Mouse (Mus musculus) heart, embryonic 13.5 days (tissue): ENCODE measurements around the gene Nav1. TPM values are rescaled to one million over a fixed set of nuclear protein-coding genes. Genes with fewer than 3 reads are reported as not detected.

Experiments used
- ATAC-seq: fragments of 200-750 bp; cut with Nextera tagmentation; 2 replicates; pipeline ENCODE4 v1.8.0; 2017; ENCODE audit warnings: moderate TSS enrichment; ENCODE audit not compliant: insufficient number of reproducible peaks, low FRiP score, low TSS enrichment; ENCODE audit errors: extremely low read depth
- H3K27ac ChIP-seq: fragments of 300-500 bp; sonication (generic); replicated peaks from 2 replicates; pipeline ENCODE4 v1.5.1; 2015; ENCODE audit warnings: moderate library complexity, mild to moderate bottlenecking, inconsistent platforms
- H3K27me3 ChIP-seq: fragments of 300-500 bp; sonication (generic); replicated peaks from 2 replicates; pipeline ENCODE4 v1.6.1; 2015; ENCODE audit warnings: mild to moderate bottlenecking, inconsistent platforms
- H3K36me3 ChIP-seq: fragments of 300-500 bp; sonication (generic); 2 replicates; pipeline ENCODE4 v1.6.1; 2015; ENCODE audit warnings: mild to moderate bottlenecking, inconsistent platforms
- H3K4me1 ChIP-seq: fragments of 300-500 bp; sonication (generic); 2 replicates; pipeline ENCODE4 v1.6.1; 2015; ENCODE audit warnings: inconsistent platforms
- H3K4me2 ChIP-seq: fragments of 300-500 bp; sonication (generic); 2 replicates; pipeline ENCODE4 v1.6.1; 2015; ENCODE audit warnings: inconsistent platforms, mild to moderate bottlenecking, moderate library complexity
- H3K4me3 ChIP-seq: fragments of 300-500 bp; sonication (generic); 2 replicates; pipeline ENCODE4 v1.5.1; 2015; ENCODE audit warnings: moderate library complexity, mild to moderate bottlenecking, inconsistent platforms
- H3K9ac ChIP-seq: fragments of 300-500 bp; sonication (generic); 2 replicates; pipeline ENCODE4 v1.6.1; 2015; ENCODE audit warnings: inconsistent platforms, mild to moderate bottlenecking, moderate library complexity
- H3K9me3 ChIP-seq: fragments of 300-500 bp; sonication (generic); 2 replicates; pipeline ENCODE4 v1.6.1; 2016; ENCODE audit warnings: inconsistent platforms
- WGBS: fragments of 180-500 bp; shearing (Covaris S2); methylation state at CpG from one replicate; pipeline ENCODE4 v1.1.7; 2015; ENCODE audit warnings: mixed read lengths; 5-methylcytosine and 5-hydroxymethylcytosine counted together
- polyA plus RNA-seq: library from polyadenylated mRNA; unstranded; fragments of >200 nt; fragmentation: Nextera tagmentation; extraction: Ambion mirVana; gene quantifications from 2 replicates; pipeline ENCODE4 v1.2.1, GENCODE M21; 2015

The Nav1 gene
- polyA plus RNA-seq, 1 experiment from 2014 or later = 25.6 TPM

GRCm38 (mm10) chr1:135633884-135634283 lies 26.8 kb upstream of the Nav1 start:
- H3K36me3 ChIP-seq = peaks cover 3% of the 10 kb centered on the region; the same call in 1 of the 2 replicates
- no peak for ATAC-seq
- 73% methylated on average over 2 of the region's 2 CpGs for WGBS
- no peaks in the 10 kb centered on the region for H3K9me3 ChIP-seq
- H3K4me2 ChIP-seq = no peak overlapping the region
- H3K27me3 ChIP-seq = no peaks in the 10 kb centered on the region
- H3K4me3 ChIP-seq = no peak overlapping the region
- no peak overlapping the region for H3K9ac ChIP-seq
- no peak overlapping the region for H3K27ac ChIP-seq
- peaks cover 61% of the 10 kb centered on the region for H3K4me1 ChIP-seq

GRCm38 (mm10) chr1:135633478-135633877 lies 26.4 kb upstream of the Nav1 start:
- peaks cover 7% of the 10 kb centered on the region; the same call in 1 of the 2 replicates for H3K36me3 ChIP-seq
- H3K27ac ChIP-seq = no peak overlapping the region
- no peaks in the 10 kb centered on the region for H3K27me3 ChIP-seq
- H3K9me3 ChIP-seq = no peaks in the 10 kb centered on the region
- no peak overlapping the region for H3K4me2 ChIP-seq
- 73% methylated on average over 4 of the region's 4 CpGs for WGBS
- H3K9ac ChIP-seq = no peak overlapping the region
- H3K4me3 ChIP-seq = no peak overlapping the region
- H3K4me1 ChIP-seq = peaks cover 59% of the 10 kb centered on the region
- no peak for ATAC-seq

GRCm38 (mm10) chr1:135632199-135632598 lies 25.1 kb upstream of the Nav1 start:
- no peak overlapping the region for H3K4me3 ChIP-seq
- H3K4me1 ChIP-seq = peaks cover 46% of the 10 kb centered on the region
- H3K27ac ChIP-seq = peak overlapping the region; percentile 76; the same call in 1 of the 2 replicates
- ATAC-seq = no peak
- H3K9ac ChIP-seq = no peak overlapping the region
- WGBS = 67% methylated on average over 1 of the region's 1 CpGs
- peak overlapping the region; percentile 31; the same call in 1 of the 2 replicates for H3K4me2 ChIP-seq
- peaks cover 12% of the 10 kb centered on the region; the same call in 1 of the 2 replicates for H3K36me3 ChIP-seq
- H3K9me3 ChIP-seq = no peaks in the 10 kb centered on the region
- no peaks in the 10 kb centered on the region for H3K27me3 ChIP-seq

- WGBS = 23% methylated on average over 8 of the region's 8 CpGs
- Histone ChIP-seq H3K4me1 (peaks cover 40% of the 10 kb centered on the region), H3K4me3 (no peak overlapping the region), H3K27ac (peak overlapping the region; percentile 76), H3K9me3 (no peaks in the 10 kb centered on the region), H3K36me3 (peaks cover 12% of the 10 kb centered on the region; the same call in 1 of the 2 replicates), H3K9ac (no peak overlapping the region), H3K4me2 (peak overlapping the region; percentile 31; the same call in 1 of the 2 replicates), H3K27me3 (no peaks in the 10 kb centered on the region)
- peak; percentile 44; the same call in 1 of the 2 replicates for ATAC-seq
Observed at GRCm38 (mm10) chr1:135631515-135631914, 24.4 kb upstream of the Nav1 start.

- 73% methylated on average over 5 of the region's 5 CpGs for WGBS
Observed at GRCm38 (mm10) chr1:135629846-135630245, 22.8 kb upstream of the Nav1 start.

GRCm38 (mm10) chr1:135626218-135626617 lies 19.1 kb upstream of the Nav1 start:
- Histone ChIP-seq H3K36me3 (peaks cover 12% of the 10 kb centered on the region; the same call in 1 of the 2 replicates), H3K9ac (no peak overlapping the region), H3K27me3 (no peaks in the 10 kb centered on the region), H3K27ac (no peak overlapping the region), H3K4me1 (peaks cover 18% of the 10 kb centered on the region), H3K4me2 (no peak overlapping the region), H3K4me3 (no peak overlapping the region), H3K9me3 (no peaks in the 10 kb centered on the region)
- WGBS = 67% methylated on average over 6 of the region's 6 CpGs
- no peak for ATAC-seq

More at GRCm38 (mm10) chr1:135629846-135630245, 22.8 kb upstream of the Nav1 start:
- Histone ChIP-seq H3K9ac (no peak overlapping the region), H3K4me3 (no peak overlapping the region), H3K4me1 (peaks cover 23% of the 10 kb centered on the region), H3K27me3 (no peaks in the 10 kb centered on the region), H3K27ac (0 out of 2 replicates have a peak overlapping the region, but pooled peaks have one; percentile 20), H3K36me3 (peaks cover 12% of the 10 kb centered on the region; the same call in 1 of the 2 replicates), H3K9me3 (no peaks in the 10 kb centered on the region), H3K4me2 (no peak overlapping the region)
- ATAC-seq = no peak

GRCm38 (mm10) chr1:135625741-135626140 lies 18.6 kb upstream of the Nav1 start:
- peaks cover 12% of the 10 kb centered on the region; the same call in 1 of the 2 replicates for H3K36me3 ChIP-seq
- H3K4me3 ChIP-seq = no peak overlapping the region
- H3K9me3 ChIP-seq = no peaks in the 10 kb centered on the region
- no peak overlapping the region for H3K27ac ChIP-seq
- no peak for ATAC-seq
- peaks cover 15% of the 10 kb centered on the region for H3K4me1 ChIP-seq
- H3K4me2 ChIP-seq = no peak overlapping the region
- WGBS = 65% methylated on average over 3 of the region's 3 CpGs
- no peaks in the 10 kb centered on the region for H3K27me3 ChIP-seq
- H3K9ac ChIP-seq = no peak overlapping the region

GRCm38 (mm10) chr1:135624646-135625045 lies 17.6 kb upstream of the Nav1 start:
- 68% methylated on average over 5 of the region's 5 CpGs for WGBS
- Histone ChIP-seq H3K9me3 (no peaks in the 10 kb centered on the region), H3K4me2 (no peak overlapping the region), H3K27me3 (no peaks in the 10 kb centered on the region), H3K9ac (no peak overlapping the region), H3K27ac (no peak overlapping the region), H3K4me3 (no peak overlapping the region), H3K4me1 (peaks cover 18% of the 10 kb centered on the region), H3K36me3 (peaks cover 12% of the 10 kb centered on the region; the same call in 1 of the 2 replicates)
- no peak for ATAC-seq

GRCm38 (mm10) chr1:135623136-135623535 lies 16.0 kb upstream of the Nav1 start:
- no peaks in the 10 kb centered on the region for H3K9me3 ChIP-seq
- H3K4me3 ChIP-seq = no peak overlapping the region
- 64% methylated on average over 5 of the region's 5 CpGs for WGBS
- 0 out of 2 replicates have a peak, but pooled peaks cover 5% of the 10 kb centered on the region for H3K36me3 ChIP-seq
- no peak overlapping the region for H3K4me2 ChIP-seq
- H3K27me3 ChIP-seq = no peaks in the 10 kb centered on the region
- H3K9ac ChIP-seq = no peak overlapping the region
- ATAC-seq = no peak
- no peak overlapping the region for H3K27ac ChIP-seq
- H3K4me1 ChIP-seq = peaks cover 24% of the 10 kb centered on the region

GRCm38 (mm10) chr1:135621307-135621706 lies 14.2 kb upstream of the Nav1 start:
- Histone ChIP-seq H3K27me3 (no peaks in the 10 kb centered on the region), H3K4me3 (no peak overlapping the region), H3K9ac (no peak overlapping the region), H3K9me3 (no peaks in the 10 kb centered on the region), H3K4me2 (no peak overlapping the region), H3K4me1 (peaks cover 28% of the 10 kb centered on the region), H3K36me3 (no peaks in the 10 kb centered on the region), H3K27ac (no peak overlapping the region)
- ATAC-seq = no peak
- 42% methylated on average over 3 of the region's 3 CpGs for WGBS

- no peaks in the 10 kb centered on the region for H3K27me3 ChIP-seq
- no peak for ATAC-seq
- WGBS = 14% methylated on average over 7 of the region's 7 CpGs
- H3K4me1 ChIP-seq = peaks cover 38% of the 10 kb centered on the region
- no peak overlapping the region for H3K4me3 ChIP-seq
- no peak overlapping the region for H3K9ac ChIP-seq
- 0 out of 2 replicates have a peak overlapping the region, but pooled peaks have one; percentile 3 for H3K4me2 ChIP-seq
- no peaks in the 10 kb centered on the region for H3K9me3 ChIP-seq
- no peaks in the 10 kb centered on the region for H3K36me3 ChIP-seq
- peak overlapping the region; percentile 68 for H3K27ac ChIP-seq
Observed at GRCm38 (mm10) chr1:135619932-135620391, 12.9 kb upstream of the Nav1 start.

- WGBS = 59% methylated on average over 7 of the region's 7 CpGs
- Histone ChIP-seq H3K4me1 (peaks cover 38% of the 10 kb centered on the region), H3K9ac (no peak overlapping the region), H3K27me3 (no peaks in the 10 kb centered on the region), H3K9me3 (no peaks in the 10 kb centered on the region), H3K27ac (peak overlapping the region; percentile 68), H3K4me2 (no peak overlapping the region), H3K4me3 (no peak overlapping the region), H3K36me3 (no peaks in the 10 kb centered on the region)
- no peak for ATAC-seq
Observed at GRCm38 (mm10) chr1:135619130-135619529, 12.0 kb upstream of the Nav1 start.
